Mouse (Mus musculus): ENCODE data around the gene St3gal3.

The St3gal3 gene

GRCm38 (mm10) chr4:118089939-118090338 is 44.8 kb downstream of the St3gal3 start:
- in situ Hi-C loops (cut with MboI, MseI) = loop anchor here (5.0 to 10.0 kb wide), 2 partner anchors 165 to 202 kb away; partner anchors contain the start of genes Artn and Ptprf

DNA sequence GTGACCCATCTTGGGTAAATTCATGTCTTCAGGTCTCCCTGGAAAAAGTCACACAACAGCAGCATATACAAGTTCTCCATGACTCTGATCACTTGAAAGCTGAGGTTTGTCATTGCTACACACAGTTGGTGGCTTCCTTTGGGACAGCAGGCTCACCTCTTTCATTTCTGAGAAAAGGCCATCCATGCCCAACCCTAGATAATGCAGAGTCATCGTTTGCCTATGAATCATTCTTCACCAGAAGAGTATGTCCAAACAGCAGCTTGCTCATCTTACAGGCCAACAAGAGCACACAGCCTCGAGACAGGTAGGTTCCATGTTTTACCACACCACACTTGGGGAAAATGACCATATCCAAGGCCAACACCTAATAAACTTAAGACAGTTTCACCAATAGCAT is 45.9 kb downstream of the St3gal3 start:
- in situ Hi-C loops (cut with MboI, MseI) = loop anchor here (5.0 to 10.0 kb wide), 2 partner anchors 164 to 204 kb away; partner anchors contain the start of genes Artn and Ptprf

DNA sequence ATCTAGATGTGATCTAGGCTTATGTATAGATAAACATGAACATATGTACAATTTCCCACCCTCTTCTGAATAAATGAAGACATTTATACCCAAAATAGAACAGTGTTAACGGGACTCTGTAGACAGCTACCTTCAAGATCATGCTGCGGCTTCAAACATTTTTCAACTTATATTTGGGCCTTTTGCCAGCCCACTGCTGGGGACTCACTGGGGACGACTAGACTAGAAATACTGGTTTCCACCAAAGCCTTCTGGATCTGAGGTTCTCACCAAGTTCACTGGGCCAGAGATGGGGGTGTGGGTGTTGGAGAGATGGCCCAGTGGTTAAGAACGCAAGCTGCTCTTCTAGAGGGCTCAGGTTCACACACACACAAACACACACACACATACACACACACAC is 49.7 kb downstream of the St3gal3 start:
- in situ Hi-C loops (cut with MboI, MseI) = loop anchor here (5.0 to 10.0 kb wide), 2 partner anchors 160 to 207 kb away; partner anchors contain the start of genes Artn and Ptprf

DNA sequence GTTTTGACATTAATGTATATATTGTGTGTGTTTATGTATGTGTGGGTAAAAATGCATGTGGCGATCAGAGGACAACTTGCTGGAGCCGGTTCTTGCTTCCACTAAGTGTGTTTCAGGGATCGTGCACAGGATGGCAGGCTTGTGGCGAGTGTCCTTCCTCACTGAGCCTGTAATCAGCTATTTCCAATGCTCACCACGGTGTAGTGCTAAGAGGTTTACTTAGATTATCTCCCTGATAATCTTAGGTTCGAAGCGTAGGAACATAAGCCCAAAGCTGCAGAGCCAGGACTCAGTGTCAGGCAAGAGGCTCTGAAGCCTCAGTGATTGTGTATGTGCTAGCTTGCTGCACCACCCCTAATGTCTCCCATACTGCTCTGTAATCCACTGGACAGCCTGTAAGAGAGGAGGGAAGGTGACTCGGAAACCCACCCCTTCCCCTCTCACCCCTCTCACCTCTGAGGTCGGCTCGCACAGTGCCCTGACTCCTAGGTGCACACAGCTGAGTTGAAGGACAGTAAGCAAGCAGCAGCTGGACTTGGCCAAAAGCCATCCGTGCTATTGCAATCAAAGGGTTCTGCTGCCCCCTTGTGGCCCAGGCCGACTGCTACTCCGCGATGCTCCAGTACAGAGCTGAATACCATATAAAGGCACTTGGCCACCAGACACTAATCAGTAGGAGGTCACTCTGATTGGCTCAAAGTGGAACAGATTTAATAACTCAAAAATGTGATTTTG is 51.3 kb downstream of the St3gal3 start:
- in situ Hi-C loops (cut with MboI, MseI) = loop anchor here (5.0 to 10.0 kb wide), 2 partner anchors 159 to 251 kb away; partner anchors contain the start of genes Artn and Slc6a9

- in situ Hi-C loops (cut with MboI, MseI) = loop anchor here (5.0 to 10.0 kb wide), 2 partner anchors 157 to 249 kb away; partner anchors contain the start of genes Artn and Slc6a9
These were observed 52.9 kb downstream of the St3gal3 start for GRCm38 (mm10) chr4:118081608-118082331.

DNA sequence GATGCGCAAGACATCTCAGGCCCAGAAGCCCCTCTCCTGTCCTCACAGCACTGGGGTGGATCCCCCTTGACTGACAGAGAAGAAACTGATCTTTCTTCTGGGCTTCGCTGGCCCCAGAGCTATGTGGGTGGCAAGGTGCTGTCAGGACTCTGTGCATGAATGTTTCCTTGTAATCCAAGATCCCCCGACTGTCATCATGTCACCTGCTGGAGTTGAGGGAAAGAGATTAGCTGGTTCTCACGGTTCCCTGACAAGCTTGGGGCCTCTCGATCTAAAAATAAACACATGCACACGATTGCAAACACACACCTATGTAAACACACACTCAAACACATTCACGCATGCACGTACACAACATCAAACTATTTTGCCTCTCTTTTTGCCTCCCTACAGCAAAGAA is 54.2 kb downstream of the St3gal3 start:
- in situ Hi-C loops (cut with MboI, MseI) = loop anchor here (5.0 to 10.0 kb wide), 2 partner anchors 156 to 248 kb away; partner anchors contain the start of genes Artn and Slc6a9

DNA sequence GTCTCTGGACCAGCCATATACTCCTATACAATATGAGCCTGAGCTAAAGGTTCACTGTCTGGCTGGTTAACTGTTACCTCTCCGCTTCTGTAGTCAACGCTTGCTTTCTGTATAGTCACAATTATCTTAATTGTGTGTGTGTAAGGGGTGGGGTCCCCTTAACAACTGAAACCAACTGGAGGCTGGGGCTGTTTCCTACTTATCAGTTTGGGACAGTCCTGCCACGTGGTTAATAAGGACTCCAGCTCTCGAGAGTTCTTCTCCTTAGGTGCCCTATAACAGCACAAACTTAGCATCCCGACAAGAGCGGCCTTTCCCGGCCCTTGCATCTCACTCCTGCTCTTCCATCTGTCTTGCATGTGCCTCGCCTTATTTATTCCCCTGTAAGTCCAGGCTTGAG is 55.5 kb downstream of the St3gal3 start:
- in situ Hi-C loops (cut with MboI, MseI) = no loop called here

DNA sequence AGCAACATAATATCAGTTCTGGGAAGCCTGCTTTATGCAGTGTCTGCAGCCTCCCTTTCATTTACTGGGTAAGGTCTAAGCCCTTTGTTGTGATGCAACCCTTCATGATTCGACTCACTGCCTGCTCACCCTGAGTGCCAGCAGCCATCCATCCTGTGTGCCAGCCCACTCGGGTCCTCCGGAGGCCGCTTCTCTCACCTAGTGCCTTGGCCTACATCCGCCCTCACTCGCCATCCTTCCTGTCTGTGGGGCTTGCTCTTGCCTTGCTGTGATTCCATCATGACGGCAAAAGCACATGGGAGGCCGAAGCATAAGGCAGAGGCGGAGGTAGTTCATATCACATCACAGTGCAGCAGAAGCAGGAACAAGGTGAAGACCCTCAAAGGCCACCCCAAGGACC is 56.1 kb downstream of the St3gal3 start:
- in situ Hi-C loops (cut with MboI, MseI) = no loop called here

DNA sequence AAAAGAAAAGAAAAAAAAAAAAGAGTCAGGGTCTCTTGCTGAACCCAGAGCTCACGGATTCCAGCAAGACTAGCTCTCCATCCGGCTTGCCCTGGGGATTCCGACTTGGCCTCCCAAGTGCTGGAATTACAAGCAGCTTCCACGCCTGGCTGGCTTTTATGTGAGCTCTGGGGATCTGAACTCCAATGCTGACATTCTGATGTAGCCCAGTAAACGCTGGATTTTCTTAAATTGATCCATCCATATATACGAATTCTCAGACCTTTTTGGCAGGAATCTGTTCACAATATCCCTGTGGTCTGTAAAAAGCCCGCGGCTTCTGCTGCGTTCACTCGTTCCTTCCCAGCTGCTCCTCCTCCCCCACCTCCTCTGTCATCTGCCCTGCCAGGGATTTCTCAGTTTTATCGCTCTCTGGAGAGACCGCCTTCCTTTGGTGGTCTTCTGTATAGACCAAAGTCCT is 57.4 kb downstream of the St3gal3 start:
- in situ Hi-C loops (cut with MboI, MseI) = no loop called here

GRCm38 (mm10) chr4:118076648-118077047 is 58.1 kb downstream of the St3gal3 start:
- in situ Hi-C loops (cut with MboI, MseI) = no loop called here

DNA sequence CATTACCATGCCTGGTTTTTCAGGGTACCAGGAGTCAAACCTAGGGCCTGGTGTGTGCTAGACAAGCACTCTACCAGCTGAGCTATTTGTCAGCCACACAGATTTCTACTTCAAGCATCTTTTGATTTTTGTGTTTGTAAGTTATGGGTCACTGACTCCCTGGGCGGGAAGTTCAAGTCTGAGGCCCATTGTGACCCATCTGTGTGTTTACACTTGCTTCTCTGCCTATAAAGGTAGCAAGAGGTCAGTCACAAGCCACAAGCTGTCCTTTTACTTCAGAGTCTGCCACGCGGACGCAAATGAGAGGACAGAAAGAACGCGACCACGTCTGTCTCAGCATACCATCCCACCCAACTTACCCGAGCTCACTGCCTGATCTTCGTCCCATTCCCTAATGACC is 59.4 kb downstream of the St3gal3 start:
- in situ Hi-C loops (cut with MboI, MseI) = no loop called here

GRCm38 (mm10) chr4:118074236-118074635 is 60.5 kb downstream of the St3gal3 start:
- in situ Hi-C loops (cut with MboI, MseI) = no loop called here

GRCm38 (mm10) chr4:118073128-118073527 is 61.6 kb downstream of the St3gal3 start:
- in situ Hi-C loops (cut with MboI, MseI) = no loop called here

DNA sequence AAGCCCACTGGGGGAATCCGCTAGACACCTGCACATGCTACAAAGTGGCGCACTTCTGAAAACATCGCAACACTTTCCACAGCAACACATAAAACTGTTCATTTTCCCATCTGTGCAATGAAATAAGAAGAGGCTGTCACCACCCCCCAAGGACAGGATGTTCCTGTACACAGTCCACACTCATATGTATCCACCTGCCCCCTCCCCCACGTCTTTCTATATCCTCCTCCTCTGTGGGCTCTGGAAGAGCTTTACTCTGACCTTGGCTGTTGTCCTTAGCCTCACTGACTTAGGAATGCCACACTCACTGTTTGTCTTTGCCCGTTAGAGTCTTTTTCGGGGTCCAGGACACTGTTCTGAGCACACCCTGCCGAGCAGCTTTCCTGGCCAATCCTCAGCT is 62.8 kb downstream of the St3gal3 start:
- in situ Hi-C loops (cut with MboI, MseI) = no loop called here

DNA sequence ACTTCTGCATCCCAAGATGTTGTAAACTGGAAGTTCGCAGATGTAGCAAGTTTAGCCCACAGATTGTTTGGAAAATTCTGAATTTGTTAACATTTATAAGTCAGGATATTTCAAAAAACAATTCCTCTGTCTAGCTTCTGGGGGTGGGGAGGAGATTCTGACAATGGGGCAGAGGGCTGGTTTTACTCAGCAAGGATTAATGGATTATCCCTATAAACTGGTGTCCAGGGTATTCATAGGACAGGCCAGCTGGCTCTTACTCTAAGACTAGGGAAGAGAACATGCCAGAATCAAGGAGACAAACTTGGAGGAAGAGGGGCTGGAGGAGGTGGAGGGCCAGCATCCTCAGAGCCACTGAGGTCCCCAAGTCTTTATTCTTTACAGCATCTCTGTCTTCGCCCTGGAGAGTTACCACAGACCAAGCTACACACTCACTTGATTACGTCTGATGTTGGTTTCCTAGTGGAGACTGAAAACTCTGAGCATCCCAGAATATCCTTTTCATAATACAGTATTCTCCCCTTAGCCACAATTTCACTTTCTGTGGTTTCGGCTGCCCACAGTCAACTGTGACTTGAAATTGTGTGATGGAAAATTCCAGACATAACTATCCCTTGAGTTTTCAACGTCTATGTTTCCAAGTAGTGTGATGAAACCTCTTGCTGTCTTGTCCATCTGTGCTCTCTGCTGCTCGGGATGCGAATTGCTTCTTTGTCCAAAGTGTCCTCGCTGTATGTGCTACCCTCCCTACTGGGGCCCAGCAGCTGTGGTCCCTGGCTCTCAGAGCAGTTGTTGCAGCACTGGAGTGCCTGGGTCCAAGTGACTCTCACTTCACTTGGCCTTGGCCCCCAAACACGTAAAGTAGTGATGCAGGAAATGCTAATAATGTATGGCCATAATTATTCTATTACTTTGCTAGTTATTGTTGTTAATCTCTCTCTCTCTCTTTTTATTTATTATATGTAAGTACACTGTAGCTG is 64.2 kb downstream of the St3gal3 start:
- in situ Hi-C loops (cut with MboI, MseI) = no loop called here

- in situ Hi-C loops (cut with MboI, MseI) = loop anchor here (10.0 kb wide), 1 partner anchor 357 kb away; no protein-coding TSS in a partner anchor
These were observed 72.8 kb downstream of the St3gal3 start for GRCm38 (mm10) chr4:118061809-118062463.

- in situ Hi-C loops (cut with MboI, MseI) = loop anchor here (10.0 kb wide), 1 partner anchor 356 kb away; no protein-coding TSS in a partner anchor
These were observed 73.7 kb downstream of the St3gal3 start for GRCm38 (mm10) chr4:118060915-118061530.

DNA sequence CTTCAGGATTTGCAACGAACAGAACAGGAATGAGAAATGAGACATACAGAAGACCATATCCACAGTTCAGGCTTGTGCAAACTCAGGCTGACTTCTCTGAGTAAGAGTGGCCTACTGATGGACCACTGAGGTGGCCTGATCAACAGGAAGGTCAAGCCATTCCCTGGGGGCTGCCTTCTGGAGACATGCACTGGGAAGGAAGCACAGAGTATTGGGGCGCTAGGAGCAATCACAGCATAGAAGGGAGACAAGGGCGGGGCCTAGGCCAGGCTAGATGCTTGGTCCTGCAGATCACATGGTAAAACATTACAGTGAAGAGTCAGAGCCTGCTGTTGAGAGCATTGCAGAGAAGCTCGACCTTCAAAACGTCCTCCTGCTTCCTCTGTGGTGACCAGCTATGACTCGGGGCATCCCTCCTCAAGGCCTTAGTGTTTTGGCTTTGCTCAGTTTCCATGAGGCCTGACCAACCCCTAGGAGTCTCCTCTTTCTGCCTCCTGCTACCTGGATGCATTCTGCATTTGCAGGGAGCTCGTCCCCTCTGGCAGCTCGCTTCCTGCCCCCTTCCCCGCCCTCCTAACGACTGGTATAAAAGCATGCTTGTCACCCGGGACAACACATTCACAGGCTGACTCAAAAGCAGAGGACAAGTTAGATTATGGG is 74.8 kb downstream of the St3gal3 start:
- in situ Hi-C loops (cut with MboI, MseI) = loop anchor here (10.0 kb wide), 1 partner anchor 355 kb away; no protein-coding TSS in a partner anchor

DNA sequence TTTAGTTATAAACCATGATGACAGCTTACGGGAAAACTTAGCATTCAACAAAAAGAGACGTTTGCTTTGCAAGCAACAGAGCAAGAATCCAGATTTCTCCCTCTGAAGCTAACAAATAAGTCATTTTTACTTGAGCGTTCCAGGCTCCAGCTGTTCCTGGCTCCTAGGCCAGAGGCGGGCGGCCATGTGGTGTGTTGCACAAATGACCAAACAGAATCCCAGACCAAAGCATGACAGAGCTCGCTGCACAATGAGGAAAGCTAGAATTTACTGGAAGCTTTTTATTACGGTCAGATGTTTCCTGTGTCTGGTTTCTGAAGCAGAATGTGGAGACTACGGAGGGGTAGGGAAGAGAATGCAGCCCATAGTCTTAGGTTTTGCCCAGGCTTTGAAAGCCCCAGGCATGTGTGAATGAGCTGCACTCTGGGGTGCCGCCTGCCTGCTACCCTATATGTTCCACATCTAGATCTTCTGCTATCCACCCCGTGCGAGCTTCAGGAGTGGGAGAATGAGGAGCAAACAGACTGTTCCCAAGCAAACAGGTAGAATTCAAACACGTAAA is 76.5 kb downstream of the St3gal3 start:
- in situ Hi-C loops (cut with MboI, MseI) = no loop called here
